Mouse (Mus musculus) forelimb bud, embryonic 11.5 days (tissue): Measurements from ENCODE around the gene Tbxa2r.

ENCODE experiments used
- DNase-seq: peaks from one replicate; pipeline ENCODE4 v3.0.0-alpha.2; 2012; ENCODE audit warnings: low read depth, low spot score

The Tbxa2r gene

DNA sequence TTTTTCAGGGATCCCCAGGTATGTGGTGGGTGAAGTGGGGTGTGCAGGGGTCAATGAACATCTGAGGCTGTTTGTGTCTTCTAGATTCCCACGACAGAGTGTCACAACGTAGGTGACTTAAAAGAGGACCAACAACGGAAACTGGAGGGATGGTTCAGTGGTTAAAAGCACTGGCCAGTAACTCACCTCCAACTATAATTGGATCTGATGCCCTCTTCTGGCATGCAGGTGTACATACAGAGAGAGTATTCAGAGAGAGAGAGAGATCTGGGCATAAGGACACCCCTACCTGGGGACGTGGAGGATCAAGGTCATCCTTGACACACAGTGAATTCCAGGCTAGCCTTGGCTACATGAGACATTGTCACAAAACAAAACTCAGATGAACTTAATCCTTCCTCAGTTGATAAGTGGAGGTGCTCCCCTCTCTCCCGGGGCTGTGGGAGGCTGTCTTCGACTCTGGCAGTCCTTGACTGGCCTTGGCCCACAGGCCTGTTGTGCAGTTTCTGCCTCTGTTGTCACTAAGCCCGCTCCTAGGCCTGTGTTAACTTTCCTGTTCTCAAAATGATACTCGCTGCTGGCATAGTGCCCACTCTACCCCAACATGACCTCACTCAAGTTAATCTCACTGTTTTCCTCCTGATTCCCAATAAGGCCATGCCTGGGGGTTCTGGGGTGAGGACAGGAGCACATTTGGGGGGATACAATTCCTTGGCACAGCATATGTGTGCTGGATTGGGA is 16.1 kb downstream of the Tbxa2r start:
- DNase-seq = no peak

DNA sequence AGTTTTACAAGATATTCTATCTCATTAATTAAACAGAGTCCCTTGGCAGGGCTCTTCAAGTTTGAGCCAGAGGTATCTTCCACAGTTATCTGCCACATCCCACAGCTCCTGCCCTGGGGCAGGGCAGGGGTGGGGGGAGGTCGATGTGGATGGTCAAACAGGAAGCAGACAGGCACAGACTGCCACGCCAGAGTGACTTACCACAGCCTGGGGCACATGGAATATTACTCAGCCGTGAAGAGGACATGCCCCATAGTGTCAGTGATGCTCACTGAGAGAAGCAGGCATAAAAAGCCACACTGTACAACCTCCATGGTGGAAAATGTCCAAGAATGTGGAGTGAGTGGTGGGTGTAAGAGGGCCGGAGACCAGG is 16.6 kb downstream of the Tbxa2r start:
- no peak for DNase-seq

DNA sequence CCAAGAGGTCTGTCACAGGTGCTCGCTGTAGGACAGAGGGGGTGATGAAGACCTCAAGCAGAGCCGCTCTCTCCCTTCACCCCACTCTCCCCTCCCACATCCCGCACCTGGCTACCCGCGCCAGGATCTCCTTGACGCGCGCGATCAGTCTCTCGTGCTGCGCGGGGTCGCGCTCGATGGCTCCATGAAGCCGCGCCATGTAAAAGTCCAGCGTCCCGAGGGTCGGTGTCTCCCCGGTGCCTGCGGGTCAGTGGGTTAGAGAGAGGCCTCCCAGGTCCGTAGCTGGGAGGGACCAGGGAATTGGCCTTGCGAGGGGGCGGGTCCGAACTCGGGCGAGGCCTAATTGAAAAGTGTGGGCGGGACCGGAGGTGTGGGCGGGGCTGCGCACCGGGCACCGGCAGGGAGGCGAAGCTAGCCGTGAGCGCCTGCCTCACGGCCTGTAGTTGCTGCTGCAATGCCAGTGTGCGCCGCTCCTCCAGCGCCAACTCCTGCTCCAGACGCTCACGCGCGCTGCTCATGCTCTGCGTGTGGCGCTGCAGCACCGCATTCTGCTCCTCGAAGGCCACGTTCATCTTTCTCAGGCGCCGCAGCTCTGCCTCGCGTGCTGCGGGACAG is 18.0 kb downstream of the Tbxa2r start:
- peak; percentile 67 for DNase-seq

DNA sequence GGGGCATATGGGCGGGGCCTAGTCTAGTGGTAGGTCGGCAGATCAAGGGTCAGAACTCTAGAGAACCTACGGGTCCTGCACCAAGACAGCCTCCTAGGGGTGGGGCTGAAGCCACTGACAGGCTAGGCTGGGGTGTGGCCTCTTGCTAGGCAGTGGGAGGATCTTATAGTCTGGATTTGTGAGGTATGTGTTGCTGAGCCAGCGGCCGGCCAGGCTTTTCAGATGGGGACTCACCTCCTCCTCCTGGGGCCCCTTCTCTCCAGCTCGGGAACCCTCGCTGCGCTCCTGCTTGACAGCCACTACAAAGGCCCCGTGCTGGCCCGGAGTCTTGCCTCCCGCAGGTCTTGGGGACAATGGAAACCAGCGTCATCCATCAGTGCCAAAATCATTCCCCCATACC is 20.6 kb downstream of the Tbxa2r start:
- no peak for DNase-seq

DNA sequence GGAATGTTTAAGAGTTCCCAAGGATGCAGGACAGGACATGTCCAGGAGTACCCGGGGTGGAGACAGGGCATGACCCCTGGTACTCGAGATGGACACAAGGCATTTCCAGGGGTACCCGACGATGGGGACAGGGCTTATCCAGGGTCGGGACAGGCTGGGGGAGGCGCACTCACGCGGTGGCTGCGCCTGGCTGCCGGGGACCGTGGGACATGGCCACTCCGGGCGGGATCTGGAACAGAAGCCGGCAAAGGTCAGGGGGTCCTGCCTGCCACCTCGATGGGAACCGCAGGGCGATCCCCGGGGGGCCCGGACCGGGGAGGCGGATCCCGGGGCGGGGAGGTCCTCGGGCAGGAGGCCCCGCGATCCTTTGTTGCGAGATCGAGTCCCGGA is 21.4 kb downstream of the Tbxa2r start:
- DNase-seq = no peak

DNA sequence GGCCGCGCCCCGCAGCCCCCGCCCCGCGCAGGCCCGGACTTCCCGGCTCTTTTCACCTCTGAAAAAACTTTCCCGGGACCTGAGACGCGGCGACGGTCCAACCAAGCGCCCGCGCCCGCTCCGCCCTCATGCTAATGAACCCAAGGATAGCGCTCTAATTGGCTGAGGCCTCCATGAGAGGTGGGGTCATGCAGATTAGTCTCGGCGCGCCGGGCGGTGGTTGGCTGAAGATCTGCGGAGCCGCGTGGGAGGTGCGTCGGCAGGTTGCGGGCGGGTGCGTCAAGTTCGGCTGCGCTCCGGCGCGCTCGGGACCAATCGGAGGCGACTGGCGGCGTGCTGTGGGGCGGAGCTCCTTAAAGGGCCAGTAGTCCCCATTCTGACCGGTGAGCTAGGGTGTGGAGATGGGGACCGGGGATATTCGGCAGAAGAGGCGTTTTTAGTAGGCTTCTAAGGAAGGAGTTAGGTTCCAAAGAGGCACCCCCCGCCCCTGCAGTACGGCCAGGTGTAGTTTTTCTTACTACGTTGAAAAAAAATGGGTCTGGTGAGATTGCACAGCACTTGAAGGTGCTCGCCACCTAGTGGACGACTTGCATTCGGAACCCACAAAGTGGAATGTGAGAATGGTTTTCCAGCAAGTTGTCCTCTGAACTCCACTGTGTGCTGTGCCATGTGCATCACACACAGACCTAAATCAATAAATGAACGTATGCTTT is 22.0 kb downstream of the Tbxa2r start, which contains the start of gene Hmg20b:
Gene Hmg20b (minus strand): TSS at position 130 of the 713 bp plus-strand sequence.
- DNase-seq = peak; percentile 98

DNA sequence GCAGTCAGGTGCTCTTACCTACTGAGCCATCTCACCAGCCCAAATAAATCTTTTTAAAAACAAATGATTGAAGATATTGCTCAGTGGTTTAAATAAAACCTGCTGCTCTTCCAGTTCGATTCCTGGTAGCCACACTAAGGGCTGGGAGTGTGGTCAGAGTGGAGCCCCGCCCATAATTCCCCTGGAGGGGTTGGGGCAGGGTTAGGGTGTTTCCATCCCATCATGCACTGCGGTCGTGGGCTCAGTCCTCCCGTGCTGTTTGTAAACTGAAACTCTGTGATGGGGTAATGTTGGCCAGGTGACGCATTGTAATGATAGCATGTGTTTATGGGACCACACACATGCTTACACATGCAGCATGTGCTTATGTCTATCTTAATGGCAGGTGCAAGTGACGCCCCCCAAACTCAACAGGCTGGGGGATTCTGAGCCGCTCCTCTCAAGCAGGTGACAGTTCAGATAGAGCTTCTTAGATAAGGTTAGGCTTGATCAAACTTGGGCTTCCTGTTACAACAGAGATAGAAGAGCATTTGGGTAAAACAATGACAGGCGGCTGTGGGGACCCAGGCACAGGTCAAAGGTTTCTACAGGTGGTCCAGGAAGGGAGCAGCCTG is 23.3 kb downstream of the Tbxa2r start:
- no peak for DNase-seq

DNA sequence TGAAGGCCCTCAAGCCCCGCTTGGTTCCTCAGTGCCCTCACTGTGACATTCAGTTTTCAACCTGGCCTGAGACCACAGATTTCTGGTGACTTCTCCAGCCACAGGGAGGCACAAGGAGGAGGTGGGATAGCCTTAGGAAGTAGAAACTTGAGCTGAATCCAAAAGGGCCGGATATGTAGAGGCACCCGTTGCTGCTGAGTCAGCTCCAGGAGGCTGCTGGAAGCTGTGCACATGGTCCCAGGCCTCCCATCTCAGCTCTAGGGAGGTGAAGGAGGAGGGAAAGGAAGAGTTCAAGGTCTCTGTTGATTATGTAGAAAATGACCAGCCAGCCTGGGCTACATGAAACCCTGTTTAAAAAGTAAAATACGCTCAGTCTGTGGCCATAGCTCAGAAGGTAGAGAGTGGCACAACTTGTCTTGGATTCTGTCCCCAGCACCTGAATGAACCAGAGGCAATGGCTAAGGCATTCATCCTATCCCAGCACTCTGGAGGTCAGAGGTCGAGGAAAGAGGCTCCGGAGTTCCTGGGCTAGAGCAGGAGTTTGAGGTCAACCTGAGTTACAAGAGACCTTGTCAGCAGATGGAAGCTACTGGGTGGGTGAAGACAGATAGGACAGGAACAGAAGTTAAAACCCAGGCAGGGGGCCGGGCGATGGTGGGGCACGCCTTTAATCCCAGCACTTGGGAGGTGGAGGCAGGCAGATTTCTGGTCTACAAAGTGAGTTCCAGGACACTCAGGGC is 26.4 kb downstream of the Tbxa2r start:
- no peak for DNase-seq

DNA sequence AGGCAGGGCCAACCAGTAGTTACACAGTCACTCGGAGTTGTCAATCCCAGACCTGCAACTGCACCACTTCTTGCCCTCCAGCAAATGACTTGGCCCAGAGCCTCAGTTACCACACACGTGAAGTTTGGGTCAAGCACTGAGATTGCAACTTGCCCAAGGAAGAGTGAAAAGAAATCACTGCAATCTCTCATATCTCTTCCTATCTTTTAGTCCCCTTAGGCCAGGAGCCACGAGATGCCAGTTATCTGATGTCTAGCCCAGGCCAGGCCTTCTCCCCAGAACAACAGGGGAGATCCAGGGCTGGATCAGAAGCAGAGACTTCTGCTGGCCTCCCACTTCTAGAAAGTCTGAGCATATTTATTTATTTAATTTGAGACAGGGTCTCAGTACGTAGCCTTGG is 27.0 kb downstream of the Tbxa2r start:
- DNase-seq = no peak

DNA sequence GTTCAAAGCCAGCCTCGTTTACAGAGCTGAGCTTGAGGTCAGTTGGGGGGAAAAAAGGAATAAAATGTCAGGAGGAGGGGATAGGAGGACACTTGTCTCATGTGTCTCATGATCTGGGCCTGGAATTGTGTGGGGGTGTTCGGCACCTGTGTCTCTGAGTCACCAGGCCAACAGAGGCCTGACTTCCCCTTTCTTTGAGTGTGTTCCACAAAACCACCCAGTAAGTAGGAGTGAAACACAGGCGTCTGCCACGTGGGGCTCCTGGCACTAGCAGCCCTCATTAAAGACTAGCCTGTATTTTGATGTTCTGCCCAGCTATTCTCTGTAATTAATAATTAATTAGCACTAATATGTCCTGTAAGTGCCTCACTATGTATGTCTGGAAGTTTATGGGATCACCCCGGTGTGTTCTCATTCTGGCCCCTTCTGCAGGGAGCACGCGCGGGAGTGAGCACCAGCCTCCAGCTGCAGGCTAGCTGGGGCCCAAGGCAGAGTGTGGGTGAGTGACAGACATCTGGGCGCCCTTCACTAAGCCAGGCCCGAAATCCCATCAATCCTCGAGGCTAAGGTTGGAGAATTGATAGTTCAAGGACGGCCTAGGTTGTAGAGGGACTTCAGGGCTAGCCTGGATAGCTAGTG is 27.9 kb downstream of the Tbxa2r start:
- DNase-seq = no peak

DNA sequence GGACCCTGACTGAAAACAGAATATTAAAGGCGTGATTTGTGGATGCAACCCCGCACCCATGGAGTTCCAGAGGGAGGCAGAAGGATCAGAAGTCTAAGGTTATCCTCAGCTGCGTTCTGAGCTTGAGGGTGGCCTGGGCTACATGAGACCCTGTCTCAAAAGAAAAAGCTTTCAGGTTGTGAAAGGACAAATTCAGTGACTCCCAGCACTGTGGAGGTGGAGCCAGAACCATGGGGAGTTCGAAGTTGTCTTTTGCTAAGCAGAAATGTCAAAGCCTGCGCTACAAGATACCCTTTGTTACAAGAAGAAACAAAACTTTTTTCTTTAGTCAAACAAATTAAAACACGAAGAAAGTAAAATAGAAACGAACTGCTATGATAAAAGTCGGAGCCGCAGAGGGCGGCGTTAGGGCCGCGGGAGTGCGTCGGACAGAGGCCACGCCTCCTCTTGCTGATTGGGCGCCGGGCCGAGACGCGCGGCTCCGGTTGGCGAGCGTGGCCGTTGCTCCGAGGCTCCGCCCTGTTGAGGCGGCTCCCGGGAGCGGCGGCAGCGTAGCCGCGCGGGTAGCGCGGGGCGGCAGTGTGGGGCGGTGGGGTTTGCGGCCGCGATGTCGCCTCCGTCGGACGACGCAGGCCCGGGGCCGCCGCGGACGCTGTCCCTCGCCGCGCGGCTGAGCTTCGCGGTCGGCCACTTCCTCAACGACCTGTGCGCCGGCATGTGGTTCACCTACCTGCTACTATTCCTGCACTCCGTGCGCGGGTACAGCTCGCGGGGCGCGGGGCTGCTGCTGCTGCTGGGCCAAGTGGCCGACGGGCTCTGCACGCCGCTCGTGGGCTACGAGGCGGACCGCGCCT is 28.7 kb downstream of the Tbxa2r start, which contains the start of gene Mfsd12:
Gene Mfsd12 (plus strand): TSS at position 501 of the 854 bp plus-strand sequence.
- DNase-seq = peak; percentile 83

DNA sequence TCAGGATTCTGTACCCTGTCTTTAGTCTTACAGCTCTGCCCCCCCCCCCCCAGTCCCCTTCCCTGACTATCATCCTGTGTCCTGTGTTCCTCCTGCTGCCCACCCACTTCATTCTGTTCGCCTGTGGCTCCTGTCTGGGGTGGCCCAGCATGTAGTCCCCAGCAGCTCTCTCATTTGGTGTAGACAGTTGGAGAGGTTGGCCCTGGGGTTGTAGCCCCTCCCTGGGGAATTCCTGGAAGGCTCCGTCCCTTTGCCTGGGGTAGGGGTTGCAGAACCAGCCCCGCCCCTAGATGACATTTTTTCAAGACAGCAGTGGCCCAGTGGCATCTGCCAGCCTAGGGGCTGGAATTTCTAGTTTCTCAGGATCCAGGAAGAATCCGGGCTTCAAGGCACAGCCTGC is 29.7 kb downstream of the Tbxa2r start:
- no peak for DNase-seq

DNA sequence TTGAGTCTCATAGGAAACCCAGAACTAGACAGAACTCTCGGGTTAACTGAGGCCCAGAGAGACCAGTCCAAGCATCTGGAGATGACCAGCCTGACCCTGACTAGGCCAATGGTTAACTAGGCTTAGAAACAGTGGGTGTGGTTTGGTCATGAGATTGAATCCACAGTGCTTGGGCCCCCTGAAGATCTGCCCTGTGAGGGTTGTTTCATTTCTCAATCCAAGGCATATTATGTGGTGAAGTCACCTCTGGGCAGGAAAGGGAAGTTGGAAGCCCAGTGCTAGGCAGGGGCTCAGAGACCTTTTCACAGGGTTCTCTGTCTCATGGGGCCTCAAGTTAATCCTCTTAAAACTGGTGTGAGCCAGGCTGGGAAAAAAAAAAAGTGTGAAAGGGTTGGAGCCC is 30.3 kb downstream of the Tbxa2r start:
- DNase-seq = no peak

DNA sequence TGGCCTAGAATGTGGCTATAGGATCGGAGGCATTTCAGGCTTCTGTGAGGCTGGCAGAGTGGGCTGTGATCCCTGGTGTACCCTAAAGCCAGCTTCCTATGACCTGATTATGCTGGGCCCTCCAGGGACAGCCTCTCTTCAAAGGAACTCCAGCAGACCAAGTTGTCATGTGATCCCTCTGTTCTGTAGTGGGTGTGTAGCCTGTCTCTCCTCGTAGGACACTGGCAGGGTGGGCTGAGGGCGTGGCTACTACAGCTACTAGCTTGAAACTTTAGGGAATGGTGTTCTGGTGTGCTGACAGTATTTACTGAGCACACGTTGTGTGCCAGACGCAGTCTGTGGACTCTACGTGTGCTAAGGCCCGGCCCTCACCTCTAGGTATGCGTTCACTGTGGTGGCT is 32.2 kb downstream of the Tbxa2r start:
- no peak for DNase-seq

DNA sequence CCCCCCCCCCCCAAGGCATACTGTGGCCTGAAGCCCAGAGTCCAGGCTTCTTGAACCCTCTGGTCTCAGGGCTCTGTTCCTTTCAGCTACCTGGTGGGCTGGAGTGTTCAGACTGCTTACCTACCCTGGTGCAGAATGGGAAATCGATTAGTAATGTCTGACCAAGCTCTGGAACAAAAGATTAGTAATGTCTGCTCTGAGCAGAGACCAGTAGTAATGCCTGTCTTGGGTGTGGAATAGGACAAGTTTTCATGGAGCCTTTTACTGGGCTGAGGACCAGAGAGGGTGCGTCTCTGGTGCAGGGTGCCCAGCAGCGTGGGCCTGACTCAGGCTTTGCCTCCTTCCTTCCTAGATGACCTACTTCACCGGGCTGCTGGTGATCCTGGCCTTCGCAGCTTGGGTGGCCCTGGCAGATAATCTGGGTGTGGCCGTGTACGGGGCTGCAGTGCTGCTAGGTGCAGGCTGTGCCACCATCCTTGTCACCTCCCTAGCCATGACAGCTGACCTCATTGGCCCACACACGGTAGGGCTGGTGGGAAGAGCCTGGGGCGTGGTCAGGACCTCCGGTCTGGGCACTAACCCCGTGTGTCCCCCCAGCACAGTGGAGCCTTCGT is 33.9 kb downstream of the Tbxa2r start:
- DNase-seq = no peak

DNA sequence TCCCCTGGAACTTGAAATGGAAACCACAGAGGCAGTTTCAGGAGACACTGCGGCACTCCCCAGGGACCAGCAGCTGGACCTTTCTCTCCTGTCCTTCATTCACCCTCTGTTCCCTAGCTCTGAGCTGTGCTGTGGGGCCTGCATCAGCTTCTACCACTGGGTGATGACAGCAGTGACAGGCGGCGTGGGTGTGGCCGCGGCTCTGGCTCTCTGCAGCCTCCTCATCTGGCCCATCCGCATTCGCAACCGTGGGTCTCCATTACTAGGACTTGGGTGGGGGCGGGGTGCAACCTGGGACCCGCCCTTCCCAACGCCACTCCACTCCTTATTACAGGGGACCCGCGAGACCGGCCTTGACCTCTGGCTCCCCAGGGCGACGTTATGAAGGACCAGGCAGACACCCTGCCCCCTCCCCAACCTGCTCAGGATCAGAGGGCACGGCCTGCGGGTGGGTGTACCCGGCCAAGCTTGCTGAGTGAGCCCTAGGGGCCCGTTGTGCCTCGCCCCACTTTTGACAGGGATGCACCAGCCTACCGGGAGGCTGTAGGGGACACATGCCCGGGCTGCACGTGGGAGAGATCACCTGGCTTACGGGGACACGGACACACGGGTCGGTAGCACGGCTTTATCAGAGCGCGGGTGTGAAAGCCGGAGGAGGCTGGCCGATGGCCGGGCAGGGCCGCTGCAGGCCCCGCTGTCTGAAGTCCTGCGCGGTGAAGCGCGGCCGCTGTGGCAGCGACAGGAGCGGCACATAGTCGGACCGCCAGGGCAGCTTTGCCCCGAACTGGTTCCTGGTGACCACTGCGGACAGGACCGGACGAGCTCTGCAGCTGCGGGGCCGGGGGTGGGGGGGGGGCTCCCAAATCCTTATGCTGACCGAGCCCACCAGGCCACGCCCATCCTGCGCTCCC is 35.2 kb downstream of the Tbxa2r start:
- no peak for DNase-seq

DNA sequence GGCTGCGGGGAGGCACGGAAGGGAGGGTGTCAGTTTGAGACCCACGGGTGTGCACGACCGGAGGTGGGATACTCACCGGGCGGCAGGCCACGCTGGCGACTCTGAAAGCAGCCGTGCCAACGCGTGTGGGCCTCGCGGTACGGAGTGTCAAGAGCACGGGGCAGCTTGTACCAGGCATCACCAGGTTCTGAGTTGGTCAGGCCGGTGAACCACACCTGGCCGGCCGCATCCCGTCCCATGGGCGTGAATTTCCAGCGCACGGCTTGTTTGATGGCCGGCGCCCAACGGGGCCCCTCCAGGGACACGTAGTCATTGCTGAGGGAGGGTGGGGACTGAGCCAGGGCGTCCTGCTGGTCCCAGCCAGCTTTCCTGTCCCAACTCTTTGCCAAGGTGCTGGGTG is 36.1 kb downstream of the Tbxa2r start:
- DNase-seq = no peak

DNA sequence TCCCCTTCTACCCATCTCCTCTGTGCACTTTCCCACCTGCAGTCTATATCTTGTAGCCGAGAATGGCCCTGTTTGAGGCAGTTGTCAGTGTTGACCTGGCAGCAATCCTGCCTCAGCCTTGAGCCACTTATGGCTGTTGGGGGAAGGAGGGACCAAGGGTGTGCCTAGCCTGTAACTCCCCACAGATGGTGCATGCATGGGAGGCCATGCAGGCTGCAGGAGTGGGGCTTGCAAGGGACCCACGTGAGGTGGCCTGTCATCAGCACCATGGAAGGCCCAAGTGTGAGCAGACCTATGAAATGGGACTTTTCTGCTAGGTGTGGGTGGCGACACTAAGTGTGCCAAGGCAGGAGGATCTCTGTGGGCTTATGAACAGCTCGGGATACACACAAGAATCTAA is 36.5 kb downstream of the Tbxa2r start:
- DNase-seq = no peak
